Mouse (Mus musculus): ENCODE results near the gene Nrxn2.

DNA sequence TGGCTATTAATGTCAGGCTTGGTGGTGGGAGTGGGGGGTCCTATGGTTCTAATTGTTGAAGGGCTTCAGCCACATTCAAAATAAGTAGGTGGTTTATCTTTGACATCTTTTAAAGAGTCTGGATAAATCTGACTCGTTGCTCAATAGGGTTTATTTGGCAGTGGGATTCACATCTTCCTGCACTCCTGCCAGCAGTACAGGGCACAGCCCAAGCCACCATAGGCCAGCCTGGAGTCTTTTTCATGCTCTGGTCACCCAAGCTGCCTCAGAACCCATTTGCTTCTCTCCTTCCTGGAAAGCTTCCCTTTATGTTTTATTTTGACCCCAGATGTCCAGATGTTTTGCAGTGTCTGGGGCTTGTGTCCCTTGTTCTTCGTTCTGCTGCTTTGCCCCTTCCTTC lies 41.9 kb upstream of the Nrxn2 start:
- TF ChIP-seq POLR2A (IDR thresholded peaks at IDR 0.05; ENCODE audit: insufficient read length, low read depth) (no peak), USF1 (IDR thresholded peaks at IDR 0.05; ENCODE audit: low read depth) (no peak), POLR2AphosphoS2 (IDR thresholded peaks at IDR 0.05; ENCODE audit: insufficient read length, low read depth) (no peak), MAX (IDR thresholded peaks at IDR 0.05; ENCODE audit: low read depth) (no peak), E2F4 (IDR thresholded peaks at IDR 0.05; ENCODE audit: insufficient read depth) (no peak), TCF12 (IDR thresholded peaks at IDR 0.05; ENCODE audit: insufficient read depth, poor library complexity, severe bottlenecking) (no peak), CEBPB (IDR thresholded peaks at IDR 0.05; ENCODE audit: insufficient read depth, poor library complexity, severe bottlenecking) (no peak), MYOG (IDR thresholded peaks at IDR 0.05; ENCODE audit: control insufficient read depth in 1 of 3, insufficient read depth in 1 of 3, insufficient read length in 2 of 3, low read depth in 2 of 3) (no peak), MYOD1 (IDR thresholded peaks at IDR 0.05; ENCODE audit: control insufficient read depth in 1 of 3, insufficient read length in 2 of 3, low read depth in 2 of 3) (no peak), REST (IDR thresholded peaks at IDR 0.05; ENCODE audit: insufficient read depth, insufficient read length) (no peak), SRF (IDR thresholded peaks at IDR 0.05; ENCODE audit: control insufficient read depth, insufficient read length, low read depth) (no peak), TCF3 (IDR thresholded peaks at IDR 0.05; ENCODE audit: insufficient read length, low read depth) (no peak)
